Mouse (Mus musculus) CH12.LX (cell line): ENCODE data around the gene Ndrg2. TPM values are rescaled to one million over a fixed set of nuclear protein-coding genes. Genes with fewer than 3 reads are reported as not detected.

Source experiments
- DNase-seq: peaks from one replicate; pipeline ENCODE4 v3.0.0-alpha.2; 2013; ENCODE audit errors: extremely low read depth
- H3K27ac ChIP-seq: 2 replicates; pipeline ENCODE4 v1.5.1; 2012; ENCODE audit warnings: low read depth, mild to moderate bottlenecking, control low read depth, moderate library complexity; ENCODE audit not compliant: insufficient read depth
- H3K27me3 ChIP-seq: replicated peaks from 2 replicates; pipeline ENCODE3; 2012; ENCODE audit warnings: inconsistent platforms
- H3K36me3 ChIP-seq, 2 experiments: replicated peaks in 1 of 2; 2 replicates each; pipeline versions ENCODE3 to v1.6.1; 2012; ENCODE audit warnings: inconsistent platforms in 1 of 2, low read length in 1 of 2, mild to moderate bottlenecking in 1 of 2, mixed read lengths in 1 of 2, moderate library complexity in 1 of 2; ENCODE audit not compliant: control insufficient read depth in 1 of 2, insufficient read depth in 1 of 2
- H3K4me1 ChIP-seq, 2 experiments: 2 replicates each; pipeline ENCODE4 v1.6.1; 2012; ENCODE audit warnings: inconsistent platforms in 1 of 2, moderate library complexity in 1 of 2; ENCODE audit not compliant: insufficient read depth in 2 of 2, control insufficient read depth in 1 of 2
- H3K4me2 ChIP-seq: 2 replicates; pipeline ENCODE4 v1.6.1; 2012; ENCODE audit warnings: low read depth, mild to moderate bottlenecking, control low read depth; ENCODE audit not compliant: poor library complexity, insufficient read depth, severe bottlenecking
- H3K4me3 ChIP-seq, 3 experiments: fragments of 150-350 bp in 1 of 3; sonication (generic) in 1 of 3; replicated peaks in 1 of 3; 2 replicates each; pipeline versions ENCODE3 to v1.5.1; 2011 to 2012; ENCODE audit warnings: low read depth in 2 of 3, low read length in 2 of 3, mild to moderate bottlenecking in 2 of 3, moderate library complexity in 2 of 3, control low read depth in 1 of 3, improper control_type of control experiment in 1 of 3, inconsistent platforms in 1 of 3, mixed read lengths in 1 of 3; ENCODE audit not compliant: poor library complexity in 1 of 3
- H3K79me2 ChIP-seq: replicated peaks from 2 replicates; pipeline ENCODE4 v1.6.1; 2012; ENCODE audit warnings: mild to moderate bottlenecking, moderate library complexity; ENCODE audit not compliant: control insufficient read depth, poor library complexity, insufficient read depth, severe bottlenecking; ENCODE audit errors: extremely low read depth
- H3K9ac ChIP-seq: 2 replicates; pipeline ENCODE4 v1.6.1; 2012; ENCODE audit warnings: low read depth, mild to moderate bottlenecking, control low read depth, moderate library complexity; ENCODE audit not compliant: insufficient read depth
- H3K9me3 ChIP-seq: replicated peaks from 2 replicates; pipeline ENCODE3; 2012; ENCODE audit warnings: low read length, inconsistent platforms, mixed read lengths
- BHLHE40 ChIP-seq: IDR thresholded peaks from 2 replicates; pipeline ENCODE4 v1.6.1; 2011; ENCODE audit warnings: mild to moderate bottlenecking, low read depth, low read length, improper control_type of control experiment
- CHD1 ChIP-seq: IDR thresholded peaks from 2 replicates; pipeline ENCODE4 v1.6.1; 2012; ENCODE audit warnings: low read depth, low read length, improper control_type of control experiment, inconsistent platforms
- CTCF ChIP-seq, 2 experiments: IDR thresholded peaks in 1 of 2; conservative IDR thresholded peaks in 1 of 2; 2 replicates each; pipeline ENCODE4 v1.5.1; 2011 to 2012; ENCODE audit warnings: low read depth in 2 of 2, low read length in 2 of 2, improper control_type of control experiment in 1 of 2, inconsistent platforms in 1 of 2, mild to moderate bottlenecking in 1 of 2, moderate library complexity in 1 of 2
- E2F4 ChIP-seq: IDR thresholded peaks from 2 replicates; pipeline ENCODE4 v1.6.1; 2011; ENCODE audit warnings: low read depth, low read length, improper control_type of control experiment; ENCODE audit not compliant: insufficient replicate concordance
- ELF1 ChIP-seq: IDR thresholded peaks from 2 replicates; pipeline ENCODE4 v1.6.1; 2014; ENCODE audit warnings: low read depth, mild to moderate bottlenecking, inconsistent platforms, low read length, improper control_type of control experiment
- EP300 ChIP-seq: IDR thresholded peaks from 2 replicates; pipeline ENCODE4 v1.6.1; 2011; ENCODE audit warnings: low read length, improper control_type of control experiment
- ETS1 ChIP-seq: conservative IDR thresholded peaks from 2 replicates; pipeline ENCODE4 v1.6.1; 2012; ENCODE audit warnings: low read depth, mild to moderate bottlenecking, inconsistent platforms, low read length, improper control_type of control experiment, moderate library complexity
- GABPA ChIP-seq: IDR thresholded peaks from 2 replicates; pipeline ENCODE4 v1.6.1; 2012; ENCODE audit warnings: low read depth, low read length, improper control_type of control experiment, inconsistent platforms; ENCODE audit not compliant: insufficient replicate concordance
- HCFC1 ChIP-seq: IDR thresholded peaks from 2 replicates; pipeline ENCODE4 v1.6.1; 2012; ENCODE audit warnings: low read depth, mild to moderate bottlenecking, inconsistent platforms, low read length, improper control_type of control experiment
- IRF4 ChIP-seq: IDR thresholded peaks from 2 replicates; pipeline ENCODE4 v1.6.1; 2014; ENCODE audit warnings: low read depth, mild to moderate bottlenecking, inconsistent platforms, low read length, improper control_type of control experiment
- JUN ChIP-seq: IDR thresholded peaks from 2 replicates; pipeline ENCODE4 v1.6.1; 2011; ENCODE audit warnings: low read depth, mild to moderate bottlenecking, low read length, improper control_type of control experiment, moderate library complexity; ENCODE audit not compliant: insufficient read depth
- JUND ChIP-seq: conservative IDR thresholded peaks from 2 replicates; pipeline ENCODE4 v1.6.1; 2011; ENCODE audit warnings: low read depth, low read length, improper control_type of control experiment
- MAX ChIP-seq: IDR thresholded peaks from 2 replicates; pipeline ENCODE4 v1.6.1; 2011; ENCODE audit warnings: low read length, improper control_type of control experiment
- MAZ ChIP-seq: IDR thresholded peaks from 2 replicates; pipeline ENCODE4 v1.6.1; 2012; ENCODE audit warnings: low read depth, mild to moderate bottlenecking, inconsistent platforms, low read length, improper control_type of control experiment, moderate library complexity
- MEF2A ChIP-seq: IDR thresholded peaks from 2 replicates; pipeline ENCODE4 v1.6.1; 2014; ENCODE audit warnings: low read depth, mild to moderate bottlenecking, inconsistent platforms, low read length, improper control_type of control experiment, borderline replicate concordance
- MXI1 ChIP-seq: IDR thresholded peaks from 2 replicates; pipeline ENCODE4 v1.6.1; 2011; ENCODE audit warnings: mild to moderate bottlenecking, low read depth, low read length, improper control_type of control experiment
- MYC ChIP-seq: IDR thresholded peaks from 2 replicates; pipeline ENCODE4 v1.6.1; 2011; ENCODE audit warnings: low read depth, mild to moderate bottlenecking, improper control_type of control experiment, low read length
- NELFE ChIP-seq: IDR thresholded peaks from 2 replicates; pipeline ENCODE4 v1.6.1; 2011; ENCODE audit warnings: low read depth, low read length, improper control_type of control experiment
- NRF1 ChIP-seq: IDR thresholded peaks from 2 replicates; pipeline ENCODE4 v1.6.1; 2014; ENCODE audit warnings: low read depth, mild to moderate bottlenecking, inconsistent platforms, low read length, improper control_type of control experiment, moderate library complexity
- PAX5 ChIP-seq: IDR thresholded peaks from 2 replicates; pipeline ENCODE4 v1.6.1; 2012; ENCODE audit warnings: low read length, inconsistent platforms, mixed read lengths
- POLR2A ChIP-seq: IDR thresholded peaks from 2 replicates; pipeline ENCODE4 v1.6.1; 2011; ENCODE audit warnings: low read depth, mild to moderate bottlenecking, improper control_type of control experiment, low read length
- RAD21 ChIP-seq: IDR thresholded peaks from 2 replicates; pipeline ENCODE4 v1.6.1; 2011; ENCODE audit warnings: low read depth, mild to moderate bottlenecking, low read length, improper control_type of control experiment, moderate library complexity
- SIN3A ChIP-seq: IDR thresholded peaks from 2 replicates; pipeline ENCODE4 v1.6.1; 2012; ENCODE audit warnings: low read length, improper control_type of control experiment, inconsistent platforms
- SMC3 ChIP-seq: IDR thresholded peaks from 2 replicates; pipeline ENCODE4 v1.6.1; 2011; ENCODE audit warnings: low read depth, low read length, improper control_type of control experiment
- TBP ChIP-seq: conservative IDR thresholded peaks from 2 replicates; pipeline ENCODE4 v1.6.1; 2011; ENCODE audit warnings: low read depth, low read length, improper control_type of control experiment
- TCF12 ChIP-seq: IDR thresholded peaks from 2 replicates; pipeline ENCODE4 v1.6.1; 2014; ENCODE audit warnings: low read depth, mild to moderate bottlenecking, inconsistent platforms, low read length, improper control_type of control experiment
- USF1 ChIP-seq: IDR thresholded peaks from 2 replicates; pipeline ENCODE4 v1.6.1; 2014; ENCODE audit warnings: low read depth, mild to moderate bottlenecking, inconsistent platforms, low read length, improper control_type of control experiment
- ZKSCAN1 ChIP-seq: IDR thresholded peaks from 2 replicates; pipeline ENCODE4 v1.6.1; 2012; ENCODE audit warnings: low read depth, inconsistent platforms, low read length, improper control_type of control experiment, borderline replicate concordance
- ZNF384 ChIP-seq: IDR thresholded peaks from 2 replicates; pipeline ENCODE4 v1.6.1; 2012; ENCODE audit warnings: low read depth, low read length, improper control_type of control experiment, inconsistent platforms
- dilution Hi-C: fragments of 300-500 bp; cut with MboI; formaldehyde crosslinking; loops from 2 replicates; pipeline ENCODE4 v1.14.3; 2020; ENCODE audit warnings: low sequenced_read_pairs; ENCODE audit not compliant: extremely low pct_unique_long_range_greater_than_20kb, extremely low pct_ligation_motif_present
- in situ Hi-C: fragments of 300-500 bp; cut with MboI; formaldehyde crosslinking; loops from 3 replicates; pipeline ENCODE4 v1.14.3; 2019; ENCODE audit warnings: low sequenced_read_pairs, low pct_ligation_motif_present, low pct_unique_long_range_greater_than_20kb, mixed read lengths
- polyA plus RNA-seq: library from polyadenylated mRNA; unstranded; fragments of >175 nt; gene quantifications from 2 replicates; pipeline ENCODE4 v1.2.1, GENCODE M21; 2012; ENCODE audit warnings: low read depth; ENCODE audit not compliant: insufficient read length
- total RNA-seq, 2 experiments: library from RNA; depleted of rRNA; stranded (reverse); fragments of 300-350 nt in 1 of 2; fragments of >200 nt in 1 of 2; gene quantifications; 2 replicates each; pipeline ENCODE4 v1.2.3; 2012 to 2014

Ndrg2 gene
- total and polyA plus RNA-seq, 3 experiments, result 0.50 to 1.1 (median 1.0) TPM

DNA sequence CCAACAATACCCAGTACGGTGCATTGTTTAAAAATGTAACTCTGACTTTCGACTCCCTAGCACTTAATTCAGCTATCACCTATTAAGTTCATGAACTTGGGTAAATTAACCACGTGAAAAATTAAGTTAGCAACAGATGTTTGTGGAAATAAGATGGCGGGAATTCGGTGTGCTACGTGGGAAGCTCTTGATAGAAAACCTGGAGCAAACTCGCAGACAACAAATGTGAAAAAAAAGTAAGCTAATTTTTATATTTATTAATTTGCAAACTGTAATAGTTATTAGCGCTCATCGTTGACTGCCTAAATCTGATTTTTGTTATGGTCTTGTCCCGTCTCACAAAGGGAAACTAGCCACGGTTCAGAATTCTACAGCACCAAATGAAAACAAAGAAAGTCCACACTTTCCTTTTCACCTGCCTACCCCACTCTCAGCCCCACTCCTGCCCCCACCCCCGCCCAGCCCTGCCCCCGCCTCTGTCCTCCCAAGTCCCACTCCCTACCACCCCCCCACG lies 29.9 kb downstream of the Ndrg2 start:
- dilution Hi-C loops (no loop called here), in situ Hi-C loops (no loop called here)
- H3K27ac ChIP-seq, result no peak overlapping the region
- H3K27me3 ChIP-seq, result no peaks in the 10 kb centered on the region
- TF ChIP-seq MXI1 (0 out of 2 replicates have a peak, but pooled peaks have one; percentile 10), SIN3A (peak; percentile 21; the same call in 1 of the 2 replicates), SMC3 (no peak), E2F4 (no peak), MEF2A (0 out of 2 replicates have a peak, but pooled peaks have one; percentile 8), MAZ (no peak), NELFE (0 out of 2 replicates have a peak, but pooled peaks have one; percentile 2), IRF4 (no peak), NRF1 (no peak), MAX (peak; percentile 10; the same call in 1 of the 2 replicates), ZKSCAN1 (no peak), BHLHE40 (peak; percentile 7; the same call in 1 of the 2 replicates), CHD1 (peak; percentile 92), TCF12 (0 out of 2 replicates have a peak, but pooled peaks have one; percentile 0)
- peak; percentile 54 for DNase-seq
- H3K9me3 ChIP-seq, result no peaks in the 10 kb centered on the region
- H3K4me3 ChIP-seq, result peak overlapping the region; percentile 48 to 71 (median 63)
- peaks cover 0 to 15% of the 10 kb centered on the region in 2 experiments; a peak in 2 of 4 replicates for H3K4me1 ChIP-seq
- peaks cover 17 to 29% of the 10 kb centered on the region in 2 experiments for H3K36me3 ChIP-seq
- peaks cover 13% of the 10 kb centered on the region for H3K79me2 ChIP-seq
- peak overlapping the region; percentile 67 for H3K9ac ChIP-seq
- H3K4me2 ChIP-seq, result peak overlapping the region; percentile 94

DNA sequence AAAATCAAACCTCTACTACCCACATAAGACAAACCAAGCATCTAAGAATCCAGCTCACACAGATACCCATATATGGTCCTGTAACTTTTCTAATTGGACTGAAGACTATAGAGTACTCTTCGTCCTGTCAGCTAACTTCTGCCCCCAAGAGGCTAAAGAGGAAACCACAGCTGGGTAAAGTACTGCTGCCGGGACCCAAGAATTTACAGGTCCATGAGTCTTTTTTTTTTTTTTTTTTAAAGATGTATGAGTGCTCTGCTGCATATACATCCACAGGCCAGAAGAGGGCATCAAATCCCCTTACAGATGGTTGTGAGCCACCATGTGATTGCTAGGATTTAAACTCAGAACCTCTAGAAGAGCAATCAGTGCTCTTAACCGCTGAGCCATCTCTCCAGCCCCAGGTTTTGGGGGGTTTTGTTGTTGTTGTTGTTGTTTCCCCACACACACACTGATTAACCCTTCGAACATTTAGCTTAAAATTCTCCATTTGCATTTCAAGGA lies 30.4 kb downstream of the Ndrg2 start:
- peaks cover 13% of the 10 kb centered on the region for H3K79me2 ChIP-seq
- no peak overlapping the region for H3K27ac ChIP-seq
- dilution Hi-C loops, result no loop called here
- H3K4me2 ChIP-seq, result peak overlapping the region; percentile 94
- peak; percentile 95 for DNase-seq
- H3K4me1 ChIP-seq, result peaks cover 0 to 15% of the 10 kb centered on the region in 2 experiments; a peak in 2 of 4 replicates
- H3K36me3 ChIP-seq, result peaks cover 12 to 24% of the 10 kb centered on the region in 2 experiments
- no peaks in the 10 kb centered on the region for H3K9me3 ChIP-seq
- peak overlapping the region; percentile 67 for H3K9ac ChIP-seq
- no peaks in the 10 kb centered on the region for H3K27me3 ChIP-seq
- H3K4me3 ChIP-seq, result peak overlapping the region; percentile 48 to 71 (median 63)
- in situ Hi-C loops, result no loop called here
- TF ChIP-seq CTCF (conservative IDR thresholded peaks at IDR 0.05 in 1 of 2, IDR thresholded peaks at IDR 0.05 in 1 of 2; ENCODE audit: low read depth in 2 of 2, low read length in 2 of 2) (peak; percentile 66 to 82; a peak in 3 of 4 replicates), ZNF384 (peak; percentile 98), E2F4 (no peak), BHLHE40 (no peak), JUND (peak; percentile 55), POLR2A (0 out of 2 replicates have a peak, but pooled peaks have one; percentile 38), EP300 (no peak), SMC3 (peak; percentile 39), PAX5 (no peak), SIN3A (peak; percentile 76; the same call in 1 of the 2 replicates), TCF12 (0 out of 2 replicates have a peak, but pooled peaks have one; percentile 18), USF1 (0 out of 2 replicates have a peak, but pooled peaks have one; percentile 23), ETS1 (peak; percentile 38; the same call in 1 of the 2 replicates), TBP (0 out of 2 replicates have a peak, but pooled peaks have one; percentile 37), RAD21 (peak; percentile 49), NELFE (peak; percentile 44; the same call in 1 of the 2 replicates), MYC (peak; percentile 93), MEF2A (0 out of 2 replicates have a peak, but pooled peaks have one; percentile 50), HCFC1 (peak; percentile 50), JUN (no peak), GABPA (no peak), ELF1 (no peak), MAZ (peak; percentile 67; the same call in 1 of the 2 replicates)
